ENCODE assay signal across 25 mouse cellular contexts in genomic region chr10:19329191-19329777, GRCm38 (mm10). TPM values are rescaled to one million over a fixed set of nuclear protein-coding genes. Genes with fewer than 3 reads are reported as not detected.
DNase-seq lines count a peak whose midpoint lies in the region; ATAC-seq lines count a peak whose summit lies in the region.
"Had no signal": no experiment of that assay in that cellular context is flagged by ENCODE, and none has a peak within 500 bp of the region (broad histone marks: within the 10 kb centered on the region; RNA-seq: fewer than 3 reads in every experiment).

No protein-coding gene starts in this region.

- peak; percentile 55 for DNase-seq in embryo, embryonic 10.5 days (ENCODE audit: low spot score)
- DNase-seq in forebrain, embryonic 14.5 days (ENCODE audit: low spot score): peak; percentile 64
- DNase-seq in MN1 (ENCODE audit: low spot score): no peak
- DNase-seq: cerebellum, adult 11 months; cerebellum, postnatal 14 days; heart, adult 11 months; kidney, adult 11 months; kidney, postnatal 14 days; liver, embryonic 13.5 days; thymus, adult 2 months had no signal

- H3K4me2 ChIP-seq in midbrain, embryonic 12.5 days (replicated peaks): no peak overlapping the region
- H3K4me2 ChIP-seq in midbrain, embryonic 16.5 days (ENCODE audit: low read length): no peak overlapping the region
- H3K4me2 ChIP-seq in forebrain, embryonic 14.5 days (ENCODE audit: low read length): no peak overlapping the region
- H3K4me2 ChIP-seq in neural tube, embryonic 14.5 days (ENCODE audit: low read depth, low read length): no peak overlapping the region
- H3K4me2 ChIP-seq: heart, embryonic 15.5 days; limb, embryonic 12.5 days; liver, embryonic 13.5 days; lung, embryonic 15.5 days; stomach, embryonic 15.5 days had no signal

- 8% methylated on average over 3 of the region's 3 CpGs for WGBS in midbrain, embryonic 12.5 days
- 7% methylated on average over 3 of the region's 3 CpGs for WGBS in midbrain, embryonic 16.5 days
- WGBS in forebrain, embryonic 14.5 days: 3% methylated on average over 3 of the region's 3 CpGs
- WGBS in neural tube, embryonic 14.5 days: 12% methylated on average over 3 of the region's 3 CpGs

- peak; percentile 91 for ATAC-seq in midbrain, embryonic 12.5 days (ENCODE audit: low FRiP score, low read depth)
- no peak for ATAC-seq in midbrain, embryonic 16.5 days
- ATAC-seq in forebrain, embryonic 14.5 days: peak; percentile 95
- peak; percentile 61; the same call in 1 of the 2 replicates for ATAC-seq in neural tube, embryonic 14.5 days (ENCODE audit: low read depth)
- ATAC-seq in granulocyte monocyte progenitor cell, adult 5-6 weeks (replicated peaks; ENCODE audit: poor library complexity, severe bottlenecking): no peak

- no peak overlapping the region for H3K27ac ChIP-seq in midbrain, embryonic 12.5 days (replicated peaks)
- no peak overlapping the region for H3K27ac ChIP-seq in midbrain, embryonic 16.5 days (ENCODE audit: low read length)
- no peak overlapping the region for H3K27ac ChIP-seq in forebrain, embryonic 14.5 days (ENCODE audit: low read depth, low read length)
- no peak overlapping the region for H3K27ac ChIP-seq in neural tube, embryonic 14.5 days (ENCODE audit: low read depth, low read length)
- H3K27ac ChIP-seq: heart, embryonic 15.5 days; limb, embryonic 12.5 days; liver, embryonic 13.5 days; lung, embryonic 15.5 days; macrophage; stomach, embryonic 15.5 days had no signal

- no peak overlapping the region for H3K9ac ChIP-seq in midbrain, embryonic 12.5 days (replicated peaks)
- no peak overlapping the region for H3K9ac ChIP-seq in midbrain, embryonic 16.5 days (ENCODE audit: low read depth, low read length)
- H3K9ac ChIP-seq in forebrain, embryonic 14.5 days (ENCODE audit: low read length): no peak overlapping the region
- H3K9ac ChIP-seq in neural tube, embryonic 14.5 days (replicated peaks; ENCODE audit: low read depth, low read length): no peak overlapping the region
- H3K9ac ChIP-seq: heart, embryonic 15.5 days; limb, embryonic 12.5 days; liver, embryonic 13.5 days; lung, embryonic 15.5 days; stomach, embryonic 15.5 days had no signal

- H3K4me3 ChIP-seq in midbrain, embryonic 12.5 days: no peak overlapping the region
- no peak overlapping the region for H3K4me3 ChIP-seq in midbrain, embryonic 16.5 days (ENCODE audit: low read depth, low read length)
- H3K4me3 ChIP-seq in forebrain, embryonic 14.5 days (ENCODE audit: low read depth, low read length): no peak overlapping the region
- H3K4me3 ChIP-seq in neural tube, embryonic 14.5 days (ENCODE audit: low read depth, low read length): no peak overlapping the region
- H3K4me3 ChIP-seq: heart, embryonic 15.5 days; limb, embryonic 12.5 days; liver, embryonic 13.5 days; lung, embryonic 15.5 days; stomach, embryonic 15.5 days had no signal

- H3K27me3 ChIP-seq in midbrain, embryonic 12.5 days: peaks cover 29% of the 10 kb centered on the region
- H3K27me3 ChIP-seq in midbrain, embryonic 16.5 days (ENCODE audit: control insufficient read depth, insufficient read depth, low read depth, low read length): 0 out of 2 replicates have a peak, but pooled peaks cover 3% of the 10 kb centered on the region
- H3K27me3 ChIP-seq in forebrain, embryonic 14.5 days (replicated peaks; ENCODE audit: control insufficient read depth, insufficient read depth, low read length): 0 out of 2 replicates have a peak, but pooled peaks cover 3% of the 10 kb centered on the region
- H3K27me3 ChIP-seq in neural tube, embryonic 14.5 days (ENCODE audit: control insufficient read depth, insufficient read depth, low read length): peaks cover 10% of the 10 kb centered on the region
- H3K27me3 ChIP-seq: heart, embryonic 15.5 days; limb, embryonic 12.5 days; liver, embryonic 13.5 days; lung, embryonic 15.5 days; stomach, embryonic 15.5 days had no signal

- H3K9me3 ChIP-seq in midbrain, embryonic 12.5 days: no peaks in the 10 kb centered on the region
- no peaks in the 10 kb centered on the region for H3K9me3 ChIP-seq in midbrain, embryonic 16.5 days (replicated peaks; ENCODE audit: control insufficient read depth, low read length, poor library complexity, severe bottlenecking)
- H3K9me3 ChIP-seq in forebrain, embryonic 14.5 days (replicated peaks; ENCODE audit: control insufficient read depth, low read length): no peaks in the 10 kb centered on the region
- H3K9me3 ChIP-seq in neural tube, embryonic 14.5 days (ENCODE audit: control insufficient read depth, low read length): no peaks in the 10 kb centered on the region
- H3K9me3 ChIP-seq: heart, embryonic 15.5 days; limb, embryonic 12.5 days; liver, embryonic 13.5 days; lung, embryonic 15.5 days; stomach, embryonic 15.5 days had no signal

- peaks cover 12% of the 10 kb centered on the region for H3K4me1 ChIP-seq in midbrain, embryonic 12.5 days
- H3K4me1 ChIP-seq in midbrain, embryonic 16.5 days (ENCODE audit: control insufficient read depth, insufficient read depth, low read length): no peaks in the 10 kb centered on the region
- H3K4me1 ChIP-seq in forebrain, embryonic 14.5 days (ENCODE audit: control insufficient read depth, insufficient read depth, low read length): peaks cover 14% of the 10 kb centered on the region
- no peaks in the 10 kb centered on the region for H3K4me1 ChIP-seq in neural tube, embryonic 14.5 days (ENCODE audit: control insufficient read depth, insufficient read depth, low read length)
- H3K4me1 ChIP-seq: heart, embryonic 15.5 days; limb, embryonic 12.5 days; liver, embryonic 13.5 days; lung, embryonic 15.5 days; stomach, embryonic 15.5 days had no signal

- H3K36me3 ChIP-seq in midbrain, embryonic 12.5 days: no peaks in the 10 kb centered on the region
- no peaks in the 10 kb centered on the region for H3K36me3 ChIP-seq in midbrain, embryonic 16.5 days (ENCODE audit: control insufficient read depth, insufficient read depth, low read length)
- H3K36me3 ChIP-seq in forebrain, embryonic 14.5 days (ENCODE audit: control insufficient read depth, insufficient read depth, low read length): no peaks in the 10 kb centered on the region
- no peaks in the 10 kb centered on the region for H3K36me3 ChIP-seq in neural tube, embryonic 14.5 days (ENCODE audit: control insufficient read depth, insufficient read depth, low read length)
- H3K36me3 ChIP-seq: heart, embryonic 15.5 days; limb, embryonic 12.5 days; liver, embryonic 13.5 days; lung, embryonic 15.5 days; stomach, embryonic 15.5 days had no signal

RNA-seq across cellular contexts. Expression of gene Olig3, which starts 27.0 kb away (rescaled TPM):
- polyA plus RNA-seq in midbrain, embryonic 12.5 days (2016; fragmentation: Nextera tagmentation; extraction: Ambion mirVana): 11.1 and 65.4 TPM in 2 replicates
- 1.3 and 3.5 TPM in 2 replicates for polyA plus RNA-seq in midbrain, embryonic 16.5 days (2015; fragmentation: Nextera tagmentation; extraction: Ambion mirVana)
- 1.7 and 1.8 TPM in 2 replicates for polyA plus RNA-seq in forebrain, embryonic 14.5 days (2014; fragmentation: Nextera tagmentation; extraction: Ambion mirVana)
- 15.8 and 15.9 TPM in 2 replicates for polyA plus RNA-seq in neural tube, embryonic 14.5 days (2014; fragmentation: Nextera tagmentation; extraction: Ambion mirVana)
- total RNA-seq in granulocyte monocyte progenitor cell, adult 5-6 weeks (2014; fragmentation: Nextera tagmentation): not detected in 2 replicates
- not detected in 2 replicates for total RNA-seq in granulocyte monocyte progenitor cell, adult 5-6 weeks (2017)
- total RNA-seq: adrenal gland, adult 18-20 months; gastrocnemius, adult 18-20 months; hematopoietic stem cell, adult 5-6 weeks; layer of hippocampus, adult 8-10 months; monocyte, adult 5-6 weeks had no signal
- polyA plus RNA-seq: heart, embryonic 15.5 days; limb, embryonic 12.5 days; liver, embryonic 13.5 days; lung, embryonic 15.5 days; macrophage; small intestine, adult 2 months had no signal

Comparison
In these comparisons a context has a peak if more than half of its experiments do, and no peak if none do; other contexts are left out.
1. ATAC-seq: peak in midbrain, embryonic 12.5 days (single experiment), forebrain, embryonic 14.5 days (single experiment) and neural tube, embryonic 14.5 days (single experiment); none in midbrain, embryonic 16.5 days (single experiment) and granulocyte monocyte progenitor cell, adult 5-6 weeks (single experiment).